Mouse (Mus musculus) layer of hippocampus, adult 18-20 months (tissue): Measurements from ENCODE around the gene Cntn4. TPM values are rescaled to one million over a fixed set of nuclear protein-coding genes. Genes with fewer than 3 reads are reported as not detected.

Source experiments
- DNase-seq, 2 experiments: peaks; one replicate each; pipeline ENCODE4 v3.0.0; 2022; ENCODE audit warnings: low spot score in 2 of 2
- total RNA-seq, 2 experiments: library from RNA; stranded (reverse); gene quantifications; 2 replicates each; pipeline ENCODE4 v1.2.3; 2021

Gene Cntn4
- total RNA-seq, 2 experiments from 2014 or later = 26.4 to 27.1 TPM

DNA sequence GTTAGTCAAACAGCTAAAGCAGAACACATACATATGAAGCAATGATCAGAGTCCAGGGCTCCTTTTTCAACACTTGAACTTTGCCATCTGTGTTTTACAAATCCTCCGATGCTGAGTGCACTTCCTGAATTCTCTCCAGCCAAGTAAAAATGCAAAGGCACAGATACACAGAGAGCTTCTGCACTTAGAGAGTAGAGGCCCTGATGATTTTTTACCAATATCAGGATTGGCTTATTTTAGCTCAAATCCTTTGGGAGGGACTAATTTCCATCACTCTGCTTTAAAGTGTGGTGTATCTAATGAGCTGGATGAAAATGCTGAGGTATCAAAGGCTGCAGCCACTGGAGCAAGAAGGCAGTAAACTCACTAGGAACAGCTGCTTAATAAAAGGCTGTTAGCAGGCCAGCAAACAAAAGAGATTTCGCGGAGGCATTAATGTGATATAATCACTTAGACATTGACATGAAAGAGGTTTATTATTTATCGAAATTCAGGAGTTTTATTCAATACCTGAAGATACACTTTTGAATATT is 400.7 kb downstream of the Cntn4 start:
- DNase-seq = no peak

DNA sequence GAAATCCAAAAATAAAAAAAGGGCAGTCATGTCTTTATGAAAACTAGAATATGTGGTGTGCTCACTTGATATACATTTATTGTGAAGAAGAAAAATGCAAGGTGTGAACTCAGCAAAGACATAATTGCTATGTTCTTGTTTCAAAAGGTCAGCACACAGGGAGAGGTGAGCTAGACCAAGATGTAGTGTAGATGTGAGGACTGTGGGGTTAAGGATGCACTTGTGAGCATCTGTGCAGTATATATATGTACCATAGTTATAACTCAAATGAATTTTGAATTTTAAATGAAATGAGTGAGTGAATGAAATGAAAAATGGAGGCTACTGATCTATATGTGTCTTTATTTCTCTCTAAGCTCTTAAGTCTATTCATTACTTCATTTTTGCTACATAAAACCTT is 401.2 kb downstream of the Cntn4 start:
- no peak for DNase-seq

GRCm38 (mm10) chr6:106097856-106098255 is 420.4 kb downstream of the Cntn4 start:
- DNase-seq = no peak

GRCm38 (mm10) chr6:106118523-106119081 is 441.1 kb downstream of the Cntn4 start:
- peak; percentile 53 to 76 for DNase-seq

DNA sequence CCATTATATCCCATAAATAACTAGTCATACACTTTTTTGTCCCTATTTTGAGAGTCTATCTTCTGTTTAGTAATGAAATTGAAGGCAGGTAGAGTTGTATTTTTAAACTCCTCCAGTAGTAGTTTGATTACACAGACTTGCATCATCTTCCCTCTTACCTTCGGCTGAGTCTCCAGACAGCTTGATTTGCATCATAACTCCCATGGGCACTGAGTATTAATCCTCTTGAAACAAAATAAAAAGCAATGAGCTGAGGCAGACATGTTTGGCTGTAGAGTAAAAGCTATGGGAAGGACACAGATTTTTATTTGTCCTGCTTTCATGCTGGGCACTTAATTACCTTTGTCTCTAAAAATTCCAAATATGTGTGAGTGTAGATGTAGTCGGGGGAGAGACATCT is 476.1 kb downstream of the Cntn4 start:
- no peak for DNase-seq

DNA sequence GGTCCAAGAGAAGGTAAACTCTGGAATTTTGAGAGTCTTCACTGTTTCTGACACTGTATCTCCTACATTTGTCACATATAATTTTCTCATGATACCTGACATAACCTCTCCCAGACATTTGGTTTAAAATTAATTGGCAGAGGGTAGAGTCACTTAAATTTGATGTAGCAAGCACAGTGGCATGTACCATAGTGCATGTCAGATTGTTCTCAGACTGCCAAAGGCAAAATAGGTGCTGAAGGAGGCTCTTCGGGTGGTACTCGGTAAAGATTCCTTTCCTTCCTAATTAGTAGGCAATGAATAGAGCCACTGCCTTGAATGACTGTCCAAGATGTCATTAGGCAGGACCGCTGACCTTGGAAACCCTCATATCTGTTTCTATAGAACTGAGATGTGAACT is 477.9 kb downstream of the Cntn4 start:
- no peak for DNase-seq

DNA sequence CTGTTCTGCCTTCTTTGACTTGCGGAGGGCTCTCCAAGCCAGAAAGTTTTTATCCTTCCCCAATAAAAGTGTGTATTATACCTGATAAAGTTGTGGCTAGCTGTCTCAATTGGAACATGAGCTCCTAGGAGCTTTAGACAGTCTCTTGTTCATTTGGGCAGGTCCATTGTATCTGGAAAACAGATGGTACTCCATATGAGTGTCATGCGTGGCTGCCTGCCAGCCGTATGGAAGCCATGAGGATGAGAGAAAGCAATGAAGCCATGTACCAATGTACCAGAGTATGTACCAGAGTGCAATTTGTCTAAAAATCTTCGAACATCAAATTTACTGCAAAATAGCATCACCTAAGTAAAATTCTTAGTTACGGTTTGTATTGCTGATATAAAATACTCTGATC is 500.1 kb downstream of the Cntn4 start:
- DNase-seq = peak; percentile 40 to 82

- DNase-seq = no peak
These were observed 504.1 kb downstream of the Cntn4 start for GRCm38 (mm10) chr6:106181596-106181995.

- no peak for DNase-seq
These were observed 523.5 kb downstream of the Cntn4 start for GRCm38 (mm10) chr6:106200974-106201373.

DNA sequence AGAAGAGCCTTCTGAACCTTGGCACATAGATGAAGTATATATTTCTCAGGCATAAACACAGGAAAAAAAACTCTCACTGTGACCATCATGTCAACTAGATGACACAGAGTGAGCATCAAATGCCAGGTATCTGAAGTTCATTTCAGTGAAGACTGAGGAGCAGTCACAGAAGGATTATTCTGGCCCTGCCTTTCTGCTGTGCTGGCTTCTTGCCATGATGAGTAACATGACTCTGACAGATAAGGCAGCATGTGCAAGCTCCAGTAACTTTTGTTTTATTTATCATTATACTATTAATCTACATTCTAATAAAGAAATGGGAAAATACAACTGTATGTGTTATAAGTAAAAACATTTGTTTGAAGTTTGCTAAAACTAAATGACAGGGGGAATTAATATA is 529.9 kb downstream of the Cntn4 start:
- peak in 1 of 2 experiments; percentile 10 for DNase-seq

- no peak for DNase-seq
These were observed 535.6 kb downstream of the Cntn4 start for GRCm38 (mm10) chr6:106213071-106213470.

- DNase-seq = peak in 1 of 2 experiments; percentile 13
These were observed 559.8 kb downstream of the Cntn4 start for GRCm38 (mm10) chr6:106237046-106237948.

- DNase-seq = no peak
These were observed 564.1 kb downstream of the Cntn4 start for GRCm38 (mm10) chr6:106241553-106241952.

- DNase-seq = no peak
These were observed 585.9 kb downstream of the Cntn4 start for GRCm38 (mm10) chr6:106263396-106263795.

DNA sequence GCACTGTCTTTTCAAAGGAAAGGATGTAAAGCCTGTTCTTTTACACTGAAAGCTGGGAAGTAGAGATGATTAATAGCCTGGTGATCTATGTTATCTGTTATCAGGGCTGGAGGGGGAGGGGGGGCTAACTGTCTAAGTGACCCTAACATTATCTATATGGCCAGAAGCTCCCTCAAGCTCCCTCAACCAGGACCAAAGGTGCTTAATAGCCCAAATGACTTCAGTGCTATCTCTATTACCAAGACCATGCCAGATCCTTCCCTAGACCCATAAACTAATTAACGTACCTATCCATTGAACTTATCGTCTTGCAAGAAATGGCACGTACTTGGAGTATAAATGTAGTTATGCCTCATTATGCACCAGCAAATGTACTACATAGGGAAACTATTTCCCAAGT is 588.0 kb downstream of the Cntn4 start:
- no peak for DNase-seq

DNA sequence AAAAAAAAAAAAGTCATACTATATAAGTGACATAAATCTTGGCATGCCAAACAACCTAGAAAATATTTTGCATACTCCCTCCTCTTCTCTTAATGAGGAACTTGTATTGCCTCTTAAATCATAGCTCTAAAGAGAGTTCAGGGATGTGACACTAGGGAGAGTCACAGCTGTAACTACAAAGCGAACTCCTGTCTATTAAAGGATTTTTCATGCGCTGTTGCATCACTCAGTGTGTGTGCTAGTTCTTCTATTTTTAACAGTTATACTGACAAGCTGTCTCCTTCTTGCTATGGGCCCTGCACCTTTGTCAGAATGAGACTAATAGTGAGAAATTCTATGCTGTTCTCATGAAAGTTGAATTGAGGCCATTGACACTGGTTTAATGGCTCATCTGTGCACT is 588.8 kb downstream of the Cntn4 start:
- no peak for DNase-seq

DNA sequence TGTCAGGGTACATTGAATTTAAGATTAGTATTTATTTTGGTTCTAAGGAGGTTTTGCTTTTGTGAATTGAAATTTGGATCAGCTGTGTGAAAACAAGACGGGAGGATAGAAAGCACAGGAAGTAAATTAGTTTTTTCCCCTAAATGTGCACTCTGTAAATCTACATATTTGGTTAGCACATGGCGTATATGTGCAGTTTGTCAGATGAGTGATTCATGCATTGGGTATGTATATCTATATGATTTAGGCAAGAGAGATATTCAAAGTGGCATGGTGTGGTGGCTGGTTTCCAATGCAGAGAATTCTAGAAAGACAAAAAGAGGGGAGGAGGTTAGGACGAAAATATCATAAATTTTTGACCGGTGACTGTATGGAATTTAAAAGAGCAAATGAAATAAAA is 591.3 kb downstream of the Cntn4 start:
- no peak for DNase-seq

- no peak for DNase-seq
These were observed 599.7 kb downstream of the Cntn4 start for GRCm38 (mm10) chr6:106277139-106277538.

DNA sequence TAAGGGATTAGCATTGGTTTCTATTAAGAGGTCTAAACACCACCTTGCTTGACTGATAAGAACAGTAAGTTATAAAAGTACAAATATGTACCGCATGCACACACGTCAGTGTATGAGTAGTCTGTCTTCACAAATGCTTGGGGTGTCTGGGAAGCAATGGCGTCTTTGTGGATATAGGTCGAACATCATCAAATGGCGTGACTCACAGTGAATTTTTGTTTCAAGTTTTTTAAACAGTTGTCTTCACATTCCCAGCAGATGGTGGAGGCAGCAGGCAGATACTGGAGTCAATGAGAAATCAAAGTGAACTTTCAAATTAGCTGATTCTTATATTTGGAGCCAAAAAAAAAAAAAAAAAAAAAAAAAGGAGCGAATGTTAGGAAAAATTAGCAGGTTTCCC is 604.2 kb downstream of the Cntn4 start:
- DNase-seq = peak; percentile 50 to 76

DNA sequence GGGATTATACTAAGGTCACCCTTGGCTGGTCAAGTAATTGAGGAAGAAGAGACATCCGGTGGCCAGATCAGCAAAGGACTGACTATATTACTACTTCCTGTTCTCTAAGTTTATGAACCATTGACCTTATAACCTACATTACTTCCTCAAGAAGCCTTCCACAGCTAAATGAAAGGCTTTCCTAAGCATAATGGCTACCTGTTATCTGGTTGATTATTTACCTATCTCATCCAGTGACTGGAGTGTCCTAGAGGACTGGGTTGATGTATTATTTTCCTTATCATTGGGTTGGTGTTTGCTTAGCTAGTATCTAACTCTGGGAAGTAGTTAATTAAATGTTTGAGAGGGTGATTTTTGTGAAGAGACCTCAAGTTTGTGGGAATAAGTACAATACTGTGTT is 606.4 kb downstream of the Cntn4 start:
- no peak for DNase-seq

GRCm38 (mm10) chr6:106299451-106299850 is 622.0 kb downstream of the Cntn4 start:
- no peak for DNase-seq

- no peak for DNase-seq
These were observed 622.7 kb downstream of the Cntn4 start for GRCm38 (mm10) chr6:106300179-106300578.
